Mouse (Mus musculus) left cerebral cortex, postnatal 25 days (tissue): Measurements from ENCODE around the gene Rassf3. TPM values are rescaled to one million over a fixed set of nuclear protein-coding genes. Genes with fewer than 3 reads are reported as not detected.

Experiments used
- DNase-seq, 2 experiments: peaks; one replicate each; pipeline ENCODE4 v3.0.0; 2022; ENCODE audit warnings: low spot score in 2 of 2, mixed read lengths in 1 of 2
- intact Hi-C: fragments of 180-260 bp; cut with DNase I; formaldehyde crosslinking; loops from one replicate; pipeline ENCODE4 v1.15.1; 2025
- total RNA-seq, 2 experiments: library from RNA; stranded (reverse); gene quantifications; 2 replicates each; pipeline ENCODE4 v1.2.3; 2021

Gene Rassf3
- total RNA-seq, 2 experiments from 2014 or later, result 30.4 to 37.3 TPM

- intact Hi-C loops, result no loop called here
- no peak for DNase-seq
These were observed 54.4 kb downstream of the Rassf3 start for GRCm38 (mm10) chr10:121421657-121422290.

DNA sequence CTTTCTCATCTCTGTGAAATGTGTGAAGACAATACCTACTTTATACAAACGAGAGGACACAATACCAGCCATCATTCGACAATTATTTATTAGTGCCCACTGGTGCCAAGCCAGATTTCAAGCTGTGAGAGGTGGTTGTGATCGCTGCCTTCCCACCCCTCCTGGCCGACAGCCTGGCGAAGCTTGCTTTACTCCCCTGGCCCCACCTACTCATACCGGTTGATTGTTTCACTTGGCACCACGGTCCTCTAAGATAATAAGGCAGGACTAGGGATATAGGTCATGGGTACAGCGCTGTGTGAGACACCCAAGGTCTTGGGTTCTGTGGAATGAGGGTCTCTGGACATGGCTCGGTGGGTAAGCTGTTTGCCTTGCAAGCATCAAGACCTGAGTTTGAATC, 55.1 kb downstream of the Rassf3 start:
- intact Hi-C loops, result no loop called here
- no peak for DNase-seq

- intact Hi-C loops, result no loop called here
- DNase-seq, result no peak
These were observed 56.3 kb downstream of the Rassf3 start for GRCm38 (mm10) chr10:121419640-121420470.

- no peak for DNase-seq
These were observed 57.3 kb downstream of the Rassf3 start for GRCm38 (mm10) chr10:121418835-121419234.

GRCm38 (mm10) chr10:121414127-121414526, 62.0 kb downstream of the Rassf3 start:
- DNase-seq, result no peak
- intact Hi-C loops, result no loop called here

More at GRCm38 (mm10) chr10:121418835-121419234, 57.3 kb downstream of the Rassf3 start:
- intact Hi-C loops, result no loop called here

GRCm38 (mm10) chr10:121412824-121413223, 63.3 kb downstream of the Rassf3 start:
- DNase-seq, result no peak
- intact Hi-C loops, result no loop called here

DNA sequence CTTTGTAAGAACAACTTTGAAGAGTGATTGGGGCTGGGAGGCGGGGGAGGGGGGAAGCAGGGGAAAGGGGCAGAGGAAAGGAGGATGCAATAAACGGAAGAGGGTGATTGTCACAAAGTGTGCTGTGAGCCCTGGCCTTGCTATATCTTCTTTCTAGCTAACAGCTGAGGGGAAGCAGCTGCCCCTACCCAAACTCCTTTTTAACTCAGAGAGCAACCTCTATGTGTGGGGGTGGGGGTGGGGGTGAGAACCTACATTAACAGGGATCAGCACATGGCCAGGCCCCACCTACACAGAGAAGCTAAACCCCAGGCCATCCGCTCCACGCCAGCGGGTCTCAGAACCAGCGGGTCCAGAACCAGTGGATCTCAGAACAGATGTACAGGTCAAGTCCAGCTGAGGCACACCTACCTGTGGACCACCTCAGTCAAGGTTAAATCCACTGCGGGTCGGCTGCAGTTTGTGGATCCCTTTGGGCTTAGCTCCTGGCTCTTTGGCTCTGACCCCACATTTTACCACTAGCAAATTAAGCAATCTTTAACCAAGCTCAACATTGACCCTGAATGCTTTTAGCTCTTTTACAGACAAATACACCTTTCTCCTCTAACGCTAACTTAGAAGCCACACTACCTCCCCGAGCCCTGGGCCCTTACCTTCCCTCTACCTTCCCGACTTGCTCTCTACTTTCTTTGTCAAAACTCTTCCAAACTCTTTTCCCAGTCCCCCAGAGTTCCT, 64.3 kb downstream of the Rassf3 start:
- DNase-seq, result no peak
- intact Hi-C loops, result loop anchor here (2.0 kb wide), 1 partner anchor 99 kb away; no protein-coding TSS in a partner anchor

DNA sequence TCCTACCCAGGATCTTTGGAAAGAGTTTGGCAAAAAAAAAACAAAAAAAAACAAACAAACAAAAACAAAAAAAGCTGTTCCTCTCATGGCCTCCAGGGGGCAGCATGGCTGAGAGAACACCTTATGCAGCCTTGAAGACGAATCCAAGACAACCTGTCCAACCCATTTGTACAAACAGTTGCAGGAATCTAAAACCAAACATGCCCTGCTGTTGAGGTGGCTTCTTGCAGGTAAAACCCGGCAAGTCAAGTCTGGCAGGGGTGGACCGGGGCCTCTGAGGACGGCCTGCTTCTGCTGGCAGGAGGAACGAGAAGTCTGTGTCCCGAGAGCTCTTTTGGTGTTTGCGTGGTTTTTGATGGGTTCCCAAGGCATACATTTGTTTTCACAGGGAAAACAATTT, 66.4 kb downstream of the Rassf3 start:
- DNase-seq, result peak; percentile 42 to 43
- intact Hi-C loops, result loop anchor here (1.0 to 2.0 kb wide), 2 partner anchors 101 to 107 kb away; no protein-coding TSS in a partner anchor

DNA sequence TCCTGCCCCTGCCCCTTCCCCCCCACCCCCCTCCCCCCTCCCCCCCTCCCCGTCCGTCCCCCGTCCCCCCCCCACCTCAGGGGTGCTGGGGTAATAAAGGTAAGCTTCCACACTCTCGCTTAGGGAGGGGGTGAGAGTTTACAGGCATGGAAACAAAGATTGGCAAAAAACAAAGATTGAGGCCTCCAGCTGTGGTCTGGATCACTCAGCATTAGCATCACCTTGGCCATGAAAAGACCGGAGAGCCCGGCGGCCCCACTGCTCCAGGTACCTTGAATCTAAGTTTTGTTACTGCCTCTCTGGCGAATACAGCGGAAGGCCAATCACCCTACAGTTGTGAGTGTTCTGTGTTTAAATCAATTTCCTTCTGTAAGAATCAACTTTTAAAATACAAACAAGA, 72.2 kb downstream of the Rassf3 start:
- DNase-seq, result no peak
- intact Hi-C loops, result no loop called here

DNA sequence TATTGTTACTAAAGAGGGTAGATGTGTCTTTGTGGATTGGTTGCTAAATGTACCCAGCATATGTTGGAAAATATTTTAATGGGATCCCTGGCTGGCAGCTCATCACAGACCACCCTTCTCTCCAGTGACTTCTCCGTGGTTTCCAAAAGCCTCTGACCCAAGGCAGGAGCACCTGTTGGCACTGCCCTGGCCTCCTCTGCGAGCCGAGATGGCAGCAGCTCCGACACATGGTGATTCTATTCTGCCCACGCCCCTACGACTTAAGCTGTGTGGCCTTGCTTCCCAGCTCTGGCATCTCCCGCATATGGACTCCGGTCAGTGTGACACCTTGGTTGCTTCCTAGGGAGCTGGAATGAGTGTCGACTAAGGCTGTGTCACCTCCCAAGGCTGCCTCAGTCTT, 73.0 kb downstream of the Rassf3 start:
- intact Hi-C loops, result no loop called here
- DNase-seq, result no peak

GRCm38 (mm10) chr10:121401005-121401404, 75.1 kb downstream of the Rassf3 start:
- no peak for DNase-seq
- intact Hi-C loops, result no loop called here

DNA sequence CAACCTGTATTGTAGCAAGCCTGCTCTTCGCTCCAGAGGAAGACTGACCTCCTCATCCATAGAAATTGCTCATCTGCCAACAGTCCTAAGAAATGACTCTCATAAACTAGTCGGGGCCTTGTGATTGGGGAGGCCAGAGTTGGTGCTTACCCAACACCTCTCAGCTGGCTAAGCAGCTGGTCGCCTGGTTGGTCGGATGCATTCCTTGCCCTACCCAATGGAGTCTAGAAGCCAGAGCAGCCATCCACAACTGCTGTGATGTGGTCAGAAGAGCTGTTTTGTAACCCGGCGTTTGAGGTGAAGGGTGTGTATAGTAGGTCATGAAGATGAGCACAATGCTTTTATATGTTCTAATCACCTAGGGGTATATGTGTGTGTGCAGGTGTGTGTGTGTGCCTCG, 77.5 kb downstream of the Rassf3 start:
- DNase-seq, result no peak
- intact Hi-C loops, result no loop called here

- no peak for DNase-seq
- intact Hi-C loops, result no loop called here
These were observed 80.5 kb downstream of the Rassf3 start for GRCm38 (mm10) chr10:121395542-121396176.

GRCm38 (mm10) chr10:121394789-121395325, 81.3 kb downstream of the Rassf3 start:
- DNase-seq, result no peak
- intact Hi-C loops, result no loop called here

DNA sequence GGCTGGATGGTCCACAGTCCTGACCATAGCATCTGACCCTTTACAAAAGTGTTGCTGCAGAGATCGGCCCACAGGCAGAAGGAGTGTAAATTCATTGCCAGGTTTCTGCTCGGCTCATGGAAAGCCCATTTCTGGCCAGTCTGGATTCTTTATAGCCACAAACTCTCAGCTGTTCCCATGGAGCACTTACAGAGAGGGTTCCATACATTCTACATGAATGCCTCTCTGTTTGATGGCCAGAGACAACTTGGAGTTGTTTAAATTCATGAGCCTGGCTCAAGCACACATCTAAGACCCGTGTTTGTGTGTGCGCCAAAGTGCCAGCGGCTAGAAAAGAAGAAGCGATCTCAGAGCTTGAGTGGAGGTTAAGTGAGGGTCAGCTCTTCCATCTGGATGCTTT, 81.9 kb downstream of the Rassf3 start:
- intact Hi-C loops, result no loop called here
- DNase-seq, result no peak

- peak in 1 of 2 experiments; percentile 53 for DNase-seq
- intact Hi-C loops, result no loop called here
These were observed 84.2 kb downstream of the Rassf3 start for GRCm38 (mm10) chr10:121391901-121392300.

- intact Hi-C loops, result no loop called here
- no peak for DNase-seq
These were observed 85.5 kb downstream of the Rassf3 start for GRCm38 (mm10) chr10:121390602-121391001.

GRCm38 (mm10) chr10:121386347-121386746, 89.8 kb downstream of the Rassf3 start:
- intact Hi-C loops, result no loop called here
- DNase-seq, result no peak

GRCm38 (mm10) chr10:121385695-121386094, 90.5 kb downstream of the Rassf3 start:
- no peak for DNase-seq
- intact Hi-C loops, result no loop called here

DNA sequence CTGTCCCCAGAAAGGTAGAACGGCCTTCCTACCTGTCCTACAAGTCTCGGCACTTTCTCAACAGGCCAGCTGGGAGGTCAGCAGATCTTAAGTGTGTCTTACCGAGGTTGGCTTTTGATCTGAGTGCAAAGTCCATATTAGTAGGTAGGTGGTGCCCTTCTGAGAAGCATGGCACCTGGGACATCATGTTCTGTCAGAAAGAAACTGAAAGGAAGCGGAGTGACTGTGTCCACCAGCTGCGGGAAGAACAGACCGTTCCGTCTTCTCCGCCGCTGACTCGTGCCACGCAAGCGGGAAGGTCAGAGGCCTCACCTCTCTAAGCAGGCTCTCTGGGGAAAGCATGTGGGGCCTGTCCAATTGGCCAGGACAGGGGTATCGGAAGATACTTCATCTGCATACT, 91.4 kb downstream of the Rassf3 start:
- intact Hi-C loops, result no loop called here
- no peak for DNase-seq
